Mouse (Mus musculus): ENCODE measurements around the gene Ubl4b.

Ubl4b gene

DNA sequence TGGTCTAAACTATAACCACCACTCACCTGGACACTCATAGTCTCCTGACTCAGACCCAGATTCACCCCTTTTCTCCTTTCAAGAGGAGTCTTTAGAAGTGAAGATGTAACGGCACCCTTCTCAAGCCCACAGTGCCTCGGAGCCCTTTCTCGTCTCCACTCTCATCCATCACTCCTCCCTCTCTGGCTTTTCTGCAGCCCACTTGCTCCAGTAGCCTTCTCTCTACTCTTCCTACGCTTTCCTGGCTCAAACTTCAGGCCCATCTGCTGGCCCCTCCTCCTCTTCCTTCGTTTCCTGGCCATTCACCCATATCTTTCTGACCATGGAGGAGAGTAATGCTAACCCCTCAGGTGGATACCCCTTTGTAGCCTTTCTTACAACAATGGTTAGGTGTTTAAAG lies 33.9 kb downstream of the Ubl4b start:
- DNase-seq (ENCODE audit: low read depth), result no peak

DNA sequence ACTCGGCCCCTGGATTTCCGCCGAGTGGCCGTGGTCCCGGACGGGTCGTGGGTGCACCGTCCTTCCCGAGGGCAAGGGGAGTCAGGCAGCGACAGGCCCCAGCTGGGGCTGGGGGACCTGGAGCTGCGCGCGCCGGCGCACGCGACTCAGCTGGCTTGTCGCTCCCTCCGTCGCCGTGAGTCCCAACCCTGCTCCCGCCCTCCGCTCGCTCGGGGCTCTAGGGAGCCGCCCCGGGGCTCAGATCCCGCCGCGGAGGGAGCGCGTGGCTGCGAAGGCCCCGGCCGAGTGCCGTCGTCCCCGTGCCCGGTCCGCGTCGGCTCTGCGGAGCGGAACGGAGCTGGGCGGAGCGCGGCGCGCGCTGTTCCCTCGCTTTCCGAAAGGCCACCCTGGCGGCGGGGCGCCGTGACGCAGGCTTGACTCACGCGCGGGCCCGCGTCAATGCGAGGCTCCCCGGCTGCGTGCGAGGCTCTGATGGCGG lies 37.2 kb downstream of the Ubl4b start, which contains the start of gene Slc6a17:
Gene Slc6a17, minus strand, starts transcription at position 388 of the 478 bp plus-strand sequence.
- no peak for DNase-seq (ENCODE audit: low read depth)

DNA sequence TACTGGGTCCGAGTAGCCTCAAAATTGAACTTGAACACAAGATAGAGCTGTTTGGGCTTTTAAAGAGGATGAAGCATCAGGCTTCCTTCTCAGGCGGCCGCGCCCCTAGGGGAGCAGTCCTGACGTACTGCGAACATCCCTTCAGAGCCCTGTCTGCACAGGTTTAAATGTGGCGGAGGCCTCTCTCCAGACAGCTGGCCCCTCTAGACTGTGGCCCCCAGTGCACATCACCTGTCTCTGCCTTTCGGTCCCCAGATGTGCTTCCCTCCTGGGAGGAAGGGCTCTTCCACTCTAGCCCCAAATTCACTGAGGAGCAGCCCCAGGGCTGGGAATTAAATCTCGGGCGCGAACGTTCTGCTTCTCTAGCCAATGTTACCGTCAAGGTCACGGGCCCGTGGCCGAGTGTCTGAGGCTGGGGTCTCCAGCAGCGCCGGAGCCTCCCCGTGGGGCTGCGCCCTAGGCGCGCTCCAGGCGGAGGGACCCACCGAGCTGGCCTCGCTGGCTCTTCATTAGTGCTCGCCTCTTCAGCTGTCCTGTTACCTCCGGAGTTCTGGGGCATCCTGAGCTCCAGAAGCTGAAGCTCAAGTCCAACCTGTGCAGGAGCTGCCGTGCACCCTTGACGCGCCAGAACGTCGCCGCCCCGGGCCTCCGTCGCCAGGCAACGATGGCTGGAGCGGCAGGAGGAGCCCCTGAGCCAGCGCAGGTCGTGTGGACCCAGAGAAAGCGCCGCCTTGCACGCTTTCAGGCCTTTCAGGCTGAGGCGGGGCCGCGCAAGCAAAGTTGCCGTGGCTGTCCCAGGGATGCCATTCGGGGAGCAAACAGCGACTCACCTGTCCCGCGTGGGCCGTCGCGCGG lies 37.9 kb downstream of the Ubl4b start:
- no peak for DNase-seq (ENCODE audit: low read depth)

DNA sequence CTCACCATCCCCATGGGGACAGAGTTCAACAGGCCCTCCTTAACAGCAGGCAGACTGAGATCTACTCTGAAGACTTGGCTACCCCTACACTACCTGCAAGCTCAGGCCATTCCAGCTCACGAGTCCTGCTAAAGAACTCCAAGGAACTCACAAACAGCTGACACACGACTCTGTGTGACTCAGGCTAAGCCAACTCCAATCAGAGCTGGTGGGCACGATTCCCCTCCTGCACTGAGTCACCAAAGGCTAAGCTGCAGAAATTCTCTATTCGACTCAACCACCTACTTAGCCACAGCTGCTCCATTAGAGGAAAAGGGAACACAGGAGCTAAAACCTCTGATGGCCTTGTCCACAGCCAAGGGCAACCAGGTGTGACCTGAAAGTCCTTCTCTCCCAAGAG lies 38.9 kb downstream of the Ubl4b start:
- DNase-seq (ENCODE audit: low read depth), result no peak

DNA sequence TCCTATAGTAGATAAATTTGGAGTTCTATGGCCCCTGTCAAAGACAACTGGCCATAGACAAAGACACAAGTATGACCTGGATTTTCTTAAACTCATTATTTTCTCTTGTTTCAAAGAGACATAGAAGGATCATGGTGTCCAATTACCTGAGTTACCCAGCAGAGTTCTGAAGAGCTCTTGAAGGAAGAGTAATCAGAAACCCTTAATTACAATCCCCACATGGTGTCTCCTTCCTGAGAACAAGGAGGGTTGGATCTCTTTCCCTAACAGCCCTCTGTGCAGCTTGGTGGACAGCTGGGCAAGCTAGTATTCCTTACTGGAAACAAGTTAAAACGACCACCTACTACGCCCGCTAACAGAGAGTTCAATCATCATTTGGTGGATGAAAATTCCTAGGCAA lies 43.5 kb downstream of the Ubl4b start:
- DNase-seq (ENCODE audit: low read depth), result no peak

DNA sequence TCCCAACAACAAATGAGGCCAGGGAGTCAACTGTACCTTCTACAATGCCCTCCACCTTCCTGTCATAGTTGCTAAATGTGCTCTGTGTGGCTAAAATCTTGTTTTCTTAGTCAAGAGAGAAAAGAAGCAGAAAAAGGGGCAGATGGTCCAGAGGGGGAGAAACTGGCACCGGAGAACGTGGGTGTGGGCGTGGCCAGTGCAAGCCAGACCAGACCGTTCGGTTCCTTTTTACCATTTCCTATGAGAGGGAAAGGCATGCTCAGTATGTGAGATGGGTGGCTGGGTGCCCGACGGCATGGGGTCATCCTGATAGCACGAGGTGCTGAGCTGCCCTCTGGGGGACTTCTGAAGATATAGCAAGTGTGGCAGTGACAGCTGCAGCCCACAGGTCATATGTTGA lies 46.2 kb downstream of the Ubl4b start:
- DNase-seq (ENCODE audit: low read depth), result no peak

DNA sequence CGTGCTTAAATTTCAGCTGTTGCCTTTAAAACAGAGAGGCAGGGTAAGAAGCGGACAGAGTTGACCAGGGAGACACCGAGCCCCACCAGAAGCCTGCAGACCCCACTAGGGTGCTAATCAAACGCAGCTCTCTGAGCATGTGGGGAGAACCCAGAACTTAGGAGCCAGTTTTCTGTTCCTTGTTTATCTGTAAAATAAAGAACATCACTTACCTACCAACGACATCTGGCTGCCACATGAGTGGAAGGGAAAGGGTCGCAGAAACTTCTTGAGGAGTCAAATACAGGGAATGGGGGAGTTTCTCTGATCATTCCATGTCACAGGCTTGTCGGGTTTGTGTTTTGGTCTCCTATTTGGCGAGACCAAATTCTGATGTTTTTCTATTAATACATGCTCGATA lies 46.9 kb downstream of the Ubl4b start:
- DNase-seq (ENCODE audit: low read depth), result no peak

DNA sequence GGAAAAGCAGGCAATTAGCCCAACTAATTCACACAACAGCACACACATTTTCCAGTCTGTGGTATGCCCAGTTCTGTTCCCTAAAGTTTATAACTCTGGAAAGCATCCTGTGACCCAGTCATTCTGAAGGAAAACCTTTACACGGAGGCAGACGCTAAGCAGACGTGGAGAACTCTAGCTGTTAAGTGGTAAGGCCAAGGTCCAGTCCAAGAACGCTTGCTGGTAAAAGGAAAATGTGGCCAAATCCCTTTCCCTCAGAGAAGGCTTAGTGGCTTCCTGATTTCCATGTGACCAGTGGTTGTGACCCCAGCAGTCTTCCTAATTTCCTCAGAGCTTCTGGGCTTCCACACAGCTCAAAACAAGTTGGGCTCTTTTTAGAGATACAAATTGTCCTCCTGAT lies 48.3 kb downstream of the Ubl4b start:
- no peak for DNase-seq (ENCODE audit: low read depth)

DNA sequence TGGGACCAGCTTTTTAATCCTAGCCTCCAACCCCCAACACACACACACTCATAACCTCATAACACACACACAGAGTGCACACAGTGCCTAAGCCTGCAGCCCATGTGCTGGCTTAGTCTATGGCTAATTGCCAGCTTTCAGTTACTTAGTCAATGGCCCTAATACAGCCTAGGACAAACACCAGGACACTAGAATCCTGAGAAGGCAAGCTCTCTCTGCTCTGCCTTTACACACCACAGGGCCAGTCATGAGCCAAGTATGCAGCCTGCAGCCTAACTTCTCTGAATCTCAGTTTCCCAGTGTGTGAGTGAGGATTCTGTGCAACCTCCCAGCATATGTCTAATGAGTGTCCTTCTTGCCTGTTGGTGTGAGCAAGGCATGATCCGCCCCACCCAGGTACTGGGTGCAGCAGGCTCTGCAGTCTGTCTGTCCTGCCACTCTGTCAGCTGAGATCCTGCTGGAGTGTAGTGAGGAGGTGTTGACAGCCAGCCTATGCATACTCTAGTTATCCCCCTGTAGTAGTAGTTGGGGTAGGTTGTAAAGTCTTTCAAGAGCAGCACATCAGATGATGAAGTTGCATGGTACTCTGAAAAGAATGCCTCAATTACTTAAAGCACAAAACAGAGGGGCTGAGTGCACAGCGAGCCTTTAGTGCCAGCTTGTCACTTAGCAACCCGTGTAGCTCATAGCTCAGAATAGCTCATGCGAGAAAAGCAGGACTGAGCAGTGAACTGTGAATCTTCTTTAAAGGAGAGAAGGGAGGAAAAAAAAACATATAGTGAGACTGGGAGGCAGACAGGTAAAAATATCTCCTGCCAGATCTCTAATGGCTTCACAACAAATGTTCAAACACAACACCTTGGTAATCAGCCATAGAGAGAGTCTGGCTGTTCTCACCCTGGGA lies 49.2 kb downstream of the Ubl4b start:
- no peak for DNase-seq (ENCODE audit: low read depth)

DNA sequence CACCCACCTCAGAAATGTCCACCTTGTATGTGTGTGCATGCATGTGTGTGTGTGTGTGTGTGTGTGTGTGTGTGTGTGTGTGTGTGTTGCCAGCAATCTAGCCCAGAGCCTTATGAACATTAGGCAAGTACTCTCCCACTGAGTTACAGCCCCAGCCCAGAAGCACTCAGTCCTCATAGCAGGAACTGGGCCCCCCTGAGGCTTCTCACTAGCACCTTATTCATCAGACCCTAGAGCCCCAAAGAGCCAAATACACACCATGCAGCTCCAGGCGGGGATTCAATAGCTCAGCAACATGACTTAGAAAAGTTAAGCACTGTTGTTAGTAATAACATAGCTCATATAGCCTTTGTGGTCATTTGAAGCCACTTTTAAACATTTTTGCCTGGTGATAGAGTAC lies 50.3 kb downstream of the Ubl4b start:
- no peak for DNase-seq (ENCODE audit: low read depth)

DNA sequence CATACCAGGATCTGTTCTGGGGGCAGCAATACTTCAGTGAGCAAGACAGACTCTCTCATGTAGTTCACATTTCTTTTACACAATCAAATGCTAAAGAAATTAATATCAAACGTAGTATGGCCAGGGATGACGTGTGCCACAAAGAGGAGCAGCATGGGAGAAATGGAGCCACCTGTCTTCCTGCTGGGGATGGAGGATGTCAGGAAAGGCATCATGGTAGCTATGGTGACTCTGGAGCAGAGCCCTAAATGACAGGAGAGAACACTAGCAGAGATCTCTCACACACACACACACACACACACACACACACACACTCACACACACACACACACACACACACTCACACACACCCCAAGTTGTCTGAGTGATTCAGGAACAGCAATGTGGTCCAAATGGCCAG lies 51.2 kb downstream of the Ubl4b start:
- no peak for DNase-seq (ENCODE audit: low read depth)

All from c-Kit-positive CD71-positive TER-119-negative erythroid progenitor cells, embryonic 14.5 days (primary cell).